In genomic region chr17:64858848-64859247, GRCm38 (mm10) we compare ENCODE assay signal across 31 mouse cellular contexts. TPM values are rescaled to one million over a fixed set of nuclear protein-coding genes. Genes with fewer than 3 reads are reported as not detected.
A peak's percentile ranks its signal among the peaks of the same experiment; 100 is the strongest.
DNase-seq lines count a peak whose midpoint lies in the region; ATAC-seq and TF ChIP-seq lines count a peak whose summit lies in the region.
"Had no signal": no experiment of that assay in that cellular context is flagged by ENCODE, and none has a peak within 500 bp of the region (broad histone marks: within the 10 kb centered on the region; RNA-seq: fewer than 3 reads in every experiment).

No protein-coding gene starts in this region.

- no peak overlapping the region for H3K27ac ChIP-seq in liver, postnatal 0 days (ENCODE audit: low read depth)
- H3K27ac ChIP-seq: embryonic facial prominence, embryonic 12.5 days; heart, embryonic 15.5 days; hindbrain, embryonic 15.5 days; intestine, embryonic 15.5 days; limb, embryonic 12.5 days; liver, embryonic 14.5 days; lung, embryonic 15.5 days; neural tube, embryonic 15.5 days had no signal

- 22% methylated on average over 6 of the region's 6 CpGs for WGBS in liver, postnatal 0 days (ENCODE audit: insufficient replicate concordance)

- H3K36me3 ChIP-seq in liver, postnatal 0 days (replicated peaks; ENCODE audit: insufficient read depth, low read length), result no peaks in the 10 kb centered on the region
- H3K36me3 ChIP-seq in splenic B cell, adult 2 months (ENCODE audit: control insufficient read depth, insufficient read depth, low read length, poor library complexity, severe bottlenecking), result no peaks in the 10 kb centered on the region
- H3K36me3 ChIP-seq: embryonic facial prominence, embryonic 12.5 days; heart, embryonic 15.5 days; hindbrain, embryonic 15.5 days; intestine, embryonic 15.5 days; limb, embryonic 12.5 days; lung, embryonic 15.5 days; neural tube, embryonic 15.5 days had no signal

- peak; percentile 3 for DNase-seq in CD4-positive, CD25-positive, alpha-beta regulatory T cell, adult 2 months (ENCODE audit: low read depth, low spot score)
- DNase-seq in c-Kit-positive CD71-negative TER-119-negative erythroid progenitor cells, embryonic 14.5 days (ENCODE audit: low read depth), result peak; percentile 16
- DNase-seq in liver, postnatal 0 days, result no peak
- DNase-seq in splenic B cell, adult 2 months (ENCODE audit: low read depth, low spot score), result peak; percentile 7
- no peak for DNase-seq in right cerebral cortex, postnatal 36 days (ENCODE audit: low spot score in 2 of 2)
- DNase-seq in cerebellum, adult 18-20 months, result no peak
- DNase-seq in left cerebral cortex, postnatal 25 days (ENCODE audit: low spot score in 2 of 2), result no peak
- DNase-seq: adrenal gland, postnatal 25 days; cerebellum, postnatal 14 days; gastrocnemius, postnatal 25 days; heart, postnatal 4 days; kidney, adult 8-10 months; kidney, postnatal 14 days; lung, postnatal 36 days; right cerebral cortex, adult 18-20 months had no signal

- no peaks in the 10 kb centered on the region for H3K27me3 ChIP-seq in liver, postnatal 0 days (ENCODE audit: insufficient read depth, low read length)
- no peaks in the 10 kb centered on the region for H3K27me3 ChIP-seq in splenic B cell, adult 2 months (ENCODE audit: control insufficient read depth, insufficient read depth, low read length, poor library complexity, severe bottlenecking)
- H3K27me3 ChIP-seq: embryonic facial prominence, embryonic 12.5 days; heart, embryonic 15.5 days; hindbrain, embryonic 15.5 days; intestine, embryonic 15.5 days; limb, embryonic 12.5 days; lung, embryonic 15.5 days; neural tube, embryonic 15.5 days had no signal

- H3K4me3 ChIP-seq in liver, postnatal 0 days (ENCODE audit: low read depth, low read length), result no peak overlapping the region
- H3K4me3 ChIP-seq: embryonic facial prominence, embryonic 12.5 days; heart, embryonic 15.5 days; hindbrain, embryonic 15.5 days; intestine, embryonic 15.5 days; limb, embryonic 12.5 days; lung, embryonic 15.5 days; neural tube, embryonic 15.5 days had no signal

- H3K9me3 ChIP-seq in liver, postnatal 0 days (ENCODE audit: low read length), result no peaks in the 10 kb centered on the region
- H3K9me3 ChIP-seq: embryonic facial prominence, embryonic 12.5 days; heart, embryonic 15.5 days; hindbrain, embryonic 15.5 days; intestine, embryonic 15.5 days; limb, embryonic 12.5 days; lung, embryonic 15.5 days; neural tube, embryonic 15.5 days had no signal

- H3K4me1 ChIP-seq in liver, postnatal 0 days (ENCODE audit: insufficient read depth), result no peaks in the 10 kb centered on the region
- H3K4me1 ChIP-seq: embryonic facial prominence, embryonic 12.5 days; heart, embryonic 15.5 days; hindbrain, embryonic 15.5 days; intestine, embryonic 15.5 days; limb, embryonic 12.5 days; lung, embryonic 15.5 days; neural tube, embryonic 15.5 days had no signal

- ATAC-seq in CD4-positive, CD25-positive, alpha-beta regulatory T cell, adult 4 months, result no peak
- 0 out of 2 replicates have a peak, but pooled peaks have one; percentile 12 for ATAC-seq in liver, postnatal 0 days
- ATAC-seq: intestine, embryonic 15.5 days had no signal

- H3K4me2 ChIP-seq in liver, postnatal 0 days (ENCODE audit: low read depth, low read length), result no peak overlapping the region
- H3K4me2 ChIP-seq: embryonic facial prominence, embryonic 12.5 days; heart, embryonic 15.5 days; hindbrain, embryonic 15.5 days; intestine, embryonic 15.5 days; limb, embryonic 12.5 days; lung, embryonic 15.5 days; midbrain, embryonic 11.5 days; neural tube, embryonic 15.5 days had no signal

- TF ChIP-seq EP300 in liver, postnatal 0 days (IDR thresholded peaks at IDR 0.05; ENCODE audit: low read depth), result no peak

- intact Hi-C loops in left cerebral cortex, postnatal 25 days (cut with DNase I), result no loop called here

- H3K9ac ChIP-seq in liver, postnatal 0 days (replicated peaks), result no peak overlapping the region
- H3K9ac ChIP-seq: embryonic facial prominence, embryonic 12.5 days; heart, embryonic 15.5 days; hindbrain, embryonic 15.5 days; intestine, embryonic 15.5 days; limb, embryonic 12.5 days; liver, embryonic 14.5 days; lung, embryonic 15.5 days; neural tube, embryonic 15.5 days had no signal

- TF ChIP-seq CTCF in liver, postnatal 0 days (IDR thresholded peaks at IDR 0.05; ENCODE audit: low read depth), result no peak

RNA-seq across cellular contexts. Expression of gene 4930583I09Rik, which starts 23.0 kb away (rescaled TPM):
- under 1 TPM in 1 of 2 experiments, not detected in 1; 0.89 TPM for polyA plus RNA-seq in CD4-positive, CD25-positive, alpha-beta regulatory T cell, adult 4 months (2017; shearing (Covaris generic))
- polyA plus RNA-seq in liver, postnatal 0 days (2015; fragmentation: Nextera tagmentation; extraction: Ambion mirVana), result not detected in 2 replicates
- not detected for total RNA-seq in left cerebral cortex, postnatal 25 days (2021)
- total RNA-seq: adrenal gland, postnatal 25 days; gastrocnemius, postnatal 25 days; heart, postnatal 4 days; layer of hippocampus, adult 18-20 months; layer of hippocampus, postnatal 25 days; midbrain, postnatal 0 days had no signal
- polyA plus RNA-seq: brain, embryonic 14.5 days; embryonic facial prominence, embryonic 12.5 days; forebrain, embryonic 11.5 days; heart, embryonic 15.5 days; hindbrain, embryonic 15.5 days; intestine, embryonic 15.5 days; limb, embryonic 12.5 days; liver, embryonic 14.5 days; lung, embryonic 15.5 days; midbrain, embryonic 11.5 days; midbrain, postnatal 0 days; neural tube, embryonic 15.5 days; small intestine, adult 2 months had no signal

Comparison
In these comparisons a context has a peak if more than half of its experiments do, and no peak if none do; other contexts are left out.
1. DNase-seq: peak in CD4-positive, CD25-positive, alpha-beta regulatory T cell, adult 2 months (single experiment), c-Kit-positive CD71-negative TER-119-negative erythroid progenitor cells, embryonic 14.5 days (single experiment) and splenic B cell, adult 2 months (single experiment); none in liver, postnatal 0 days (single experiment), right cerebral cortex, postnatal 36 days (0 of 2), cerebellum, adult 18-20 months (0 of 2) and left cerebral cortex, postnatal 25 days (0 of 2).